Mouse (Mus musculus) heart, embryonic 10.5 days (tissue): ENCODE results near the gene Dhfr. TPM values are rescaled to one million over a fixed set of nuclear protein-coding genes. Genes with fewer than 3 reads are reported as not detected.
"Not testable (repeated sequence)": the region's sequence is repeated elsewhere in the genome, so short reads cannot be mapped to it uniquely, and the experiment has no call there.

Experiments used
- DNase-seq: peaks from one replicate; pipeline ENCODE4 v3.0.0-alpha.2; 2017; ENCODE audit warnings: low spot score
- H3K27ac ChIP-seq: fragments of 300-500 bp; sonication (generic); 2 replicates; pipeline ENCODE4 v1.5.1; 2016; ENCODE audit warnings: mild to moderate bottlenecking
- H3K27me3 ChIP-seq: fragments of 300-500 bp; sonication (generic); 2 replicates; pipeline ENCODE4 v1.6.1; 2016; ENCODE audit warnings: mild to moderate bottlenecking; ENCODE audit not compliant: poor library complexity, insufficient read depth, severe bottlenecking
- H3K36me3 ChIP-seq: fragments of 300-500 bp; sonication (generic); 2 replicates; pipeline ENCODE4 v1.6.1; 2016; ENCODE audit warnings: mild to moderate bottlenecking, moderate library complexity
- H3K4me1 ChIP-seq: fragments of 300-500 bp; sonication (generic); 2 replicates; pipeline ENCODE4 v1.6.1; 2016; ENCODE audit warnings: mild to moderate bottlenecking
- H3K4me3 ChIP-seq: fragments of 300-500 bp; sonication (generic); 2 replicates; pipeline ENCODE4 v1.5.1; 2016; ENCODE audit warnings: mild to moderate bottlenecking, moderate library complexity
- H3K9me3 ChIP-seq: fragments of 300-500 bp; sonication (generic); 2 replicates; pipeline ENCODE4 v1.6.1; 2016; ENCODE audit warnings: mild to moderate bottlenecking, moderate library complexity
- WGBS: fragments of 180-500 bp; shearing (Covaris S2); methylation state at CpG from one replicate; pipeline ENCODE4 v1.1.7; 2016; 5-methylcytosine and 5-hydroxymethylcytosine counted together
- polyA plus RNA-seq: library from polyadenylated mRNA; unstranded; fragments of >200 nt; fragmentation: Nextera tagmentation; extraction: Ambion mirVana; gene quantifications from 2 replicates; pipeline ENCODE4 v1.2.1, GENCODE M21; 2016

The Dhfr gene
- polyA plus RNA-seq, 1 experiment from 2014 or later, result 20.4 TPM

GRCm38 (mm10) chr13:92346338-92346737 lies 8.2 kb upstream of the Dhfr start:
- WGBS, result 90% methylated on average over 5 of the region's 5 CpGs

GRCm38 (mm10) chr13:92351100-92351499 lies 3.4 kb upstream of the Dhfr start:
- Histone ChIP-seq H3K36me3 (peaks cover 33% of the 10 kb centered on the region), H3K27me3 (no peaks in the 10 kb centered on the region), H3K4me3 (no peak overlapping the region), H3K27ac (no peak overlapping the region), H3K4me1 (peaks cover 13% of the 10 kb centered on the region; the same call in 1 of the 2 replicates), H3K9me3 (no peaks in the 10 kb centered on the region)
- no peak for DNase-seq
- whole genome bisulfite sequencing, result 94% methylated on average over 6 of the region's 6 CpGs

More at GRCm38 (mm10) chr13:92346338-92346737, 8.2 kb upstream of the Dhfr start:
- no peaks in the 10 kb centered on the region for H3K9me3 ChIP-seq
- DNase-seq, result no peak
- no peaks in the 10 kb centered on the region for H3K27me3 ChIP-seq
- H3K4me1 ChIP-seq, result no peaks in the 10 kb centered on the region
- no peak overlapping the region for H3K4me3 ChIP-seq
- H3K27ac ChIP-seq, result no peak overlapping the region
- H3K36me3 ChIP-seq, result peaks cover 66% of the 10 kb centered on the region

- no peaks in the 10 kb centered on the region for H3K27me3 ChIP-seq
- H3K27ac ChIP-seq, result peak overlapping the region; percentile 96
- DNase-seq, result no peak
- 28% methylated on average over 4 of the region's 4 CpGs for WGBS
- H3K4me3 ChIP-seq, result peak overlapping the region; percentile 81
- no peaks in the 10 kb centered on the region for H3K9me3 ChIP-seq
- H3K4me1 ChIP-seq, result peaks cover 19% of the 10 kb centered on the region; the same call in 1 of the 2 replicates
- peaks cover 21% of the 10 kb centered on the region for H3K36me3 ChIP-seq
Observed at GRCm38 (mm10) chr13:92353956-92354355, 570 bp upstream of the Dhfr start.

GRCm38 (mm10) chr13:92355272-92355643 lies 732 bp downstream of the Dhfr start:
- H3K27ac ChIP-seq, result peak overlapping the region; percentile 96
- WGBS, result under 1% methylated on average over 24 of the region's 24 CpGs

GRCm38 (mm10) chr13:92356376-92356775 lies 1.9 kb downstream of the Dhfr start:
- Histone ChIP-seq H3K27ac (no peak overlapping the region), H3K36me3 (peaks cover 31% of the 10 kb centered on the region), H3K27me3 (no peaks in the 10 kb centered on the region), H3K4me1 (peaks cover 19% of the 10 kb centered on the region; the same call in 1 of the 2 replicates), H3K9me3 (no peaks in the 10 kb centered on the region), H3K4me3 (peak overlapping the region; percentile 81)
- DNase-seq, result no peak
- 80% methylated on average over 7 of the region's 7 CpGs for WGBS

More at GRCm38 (mm10) chr13:92355272-92355643, 732 bp downstream of the Dhfr start:
- H3K36me3 ChIP-seq, result peaks cover 27% of the 10 kb centered on the region
- no peaks in the 10 kb centered on the region for H3K27me3 ChIP-seq
- H3K9me3 ChIP-seq, result no peaks in the 10 kb centered on the region
- H3K4me1 ChIP-seq, result peaks cover 19% of the 10 kb centered on the region; the same call in 1 of the 2 replicates
- H3K4me3 ChIP-seq, result peak overlapping the region; percentile 81
- DNase-seq, result no peak

GRCm38 (mm10) chr13:92357644-92358043 lies 3.1 kb downstream of the Dhfr start:
- Histone ChIP-seq H3K4me3 (no peak overlapping the region), H3K4me1 (peaks cover 19% of the 10 kb centered on the region; the same call in 1 of the 2 replicates), H3K9me3 (no peaks in the 10 kb centered on the region), H3K27ac (no peak overlapping the region), H3K27me3 (no peaks in the 10 kb centered on the region), H3K36me3 (peaks cover 39% of the 10 kb centered on the region)
- DNase-seq, result no peak
- 55% methylated on average over 2 of the region's 2 CpGs for WGBS

GRCm38 (mm10) chr13:92361609-92362008 lies 7.1 kb downstream of the Dhfr start:
- no peak for DNase-seq
- Histone ChIP-seq H3K36me3 (peaks cover 58% of the 10 kb centered on the region), H3K4me3 (no peak overlapping the region), H3K9me3 (no peaks in the 10 kb centered on the region), H3K4me1 (peaks cover 1% of the 10 kb centered on the region; the same call in 1 of the 2 replicates), H3K27ac (no peak overlapping the region), H3K27me3 (no peaks in the 10 kb centered on the region)
- WGBS, result 37% methylated on average over 2 of the region's 2 CpGs

- WGBS, result 87% methylated on average over 4 of the region's 4 CpGs
- no peaks in the 10 kb centered on the region for H3K27me3 ChIP-seq
- peaks cover 71% of the 10 kb centered on the region for H3K36me3 ChIP-seq
- H3K4me1 ChIP-seq, result no peaks in the 10 kb centered on the region
- H3K4me3 ChIP-seq, result no peak overlapping the region
- H3K27ac ChIP-seq, result no peak overlapping the region
- H3K9me3 ChIP-seq, result no peaks in the 10 kb centered on the region
- DNase-seq, result no peak
Observed at GRCm38 (mm10) chr13:92365312-92365711, 10.8 kb downstream of the Dhfr start.

- no peaks in the 10 kb centered on the region for H3K4me1 ChIP-seq
- no peaks in the 10 kb centered on the region for H3K9me3 ChIP-seq
- H3K27ac ChIP-seq, result no peak overlapping the region
- DNase-seq, result no peak
- no peaks in the 10 kb centered on the region for H3K27me3 ChIP-seq
- H3K4me3 ChIP-seq, result no peak overlapping the region
- peaks cover 46% of the 10 kb centered on the region for H3K36me3 ChIP-seq
- 87% methylated on average over 3 of the region's 3 CpGs for WGBS
Observed at GRCm38 (mm10) chr13:92370811-92371210, 16.3 kb downstream of the Dhfr start.

GRCm38 (mm10) chr13:92371466-92371865 lies 16.9 kb downstream of the Dhfr start:
- peaks cover 43% of the 10 kb centered on the region for H3K36me3 ChIP-seq
- not testable (repeated sequence) for H3K27me3 ChIP-seq, H3K9me3 ChIP-seq, H3K4me1 ChIP-seq, H3K27ac ChIP-seq, DNase-seq, H3K4me3 ChIP-seq
- 96% methylated on average over 6 of the region's 6 CpGs for WGBS

GRCm38 (mm10) chr13:92387367-92387766 lies 32.8 kb downstream of the Dhfr start:
- Histone ChIP-seq H3K36me3 (peaks cover 14% of the 10 kb centered on the region; the same call in 1 of the 2 replicates), H3K27ac (no peak overlapping the region)
- 66% methylated on average over 3 of the region's 3 CpGs for WGBS

GRCm38 (mm10) chr13:92393047-92393661 lies 38.6 kb downstream of the Dhfr start:
- Histone ChIP-seq H3K4me3 (no peak overlapping the region), H3K9me3 (no peaks in the 10 kb centered on the region), H3K36me3 (no peaks in the 10 kb centered on the region), H3K4me1 (no peaks in the 10 kb centered on the region), H3K27me3 (no peaks in the 10 kb centered on the region), H3K27ac (no peak overlapping the region)
- 79% methylated on average over 12 of the region's 12 CpGs for WGBS
- DNase-seq, result no peak

More at GRCm38 (mm10) chr13:92387367-92387766, 32.8 kb downstream of the Dhfr start:
- H3K4me3 ChIP-seq, result no peak overlapping the region
- no peaks in the 10 kb centered on the region for H3K27me3 ChIP-seq
- H3K4me1 ChIP-seq, result no peaks in the 10 kb centered on the region
- no peaks in the 10 kb centered on the region for H3K9me3 ChIP-seq
- DNase-seq, result no peak

GRCm38 (mm10) chr13:92398491-92399384 lies 44.2 kb downstream of the Dhfr start:
- WGBS, result 74% methylated on average over 11 of the region's 11 CpGs
- Histone ChIP-seq H3K36me3 (no peaks in the 10 kb centered on the region), H3K27ac (no peak overlapping the region), H3K4me3 (no peak overlapping the region), H3K4me1 (0 out of 2 replicates have a peak, but pooled peaks cover 4% of the 10 kb centered on the region), H3K27me3 (no peaks in the 10 kb centered on the region), H3K9me3 (no peaks in the 10 kb centered on the region)
- no peak for DNase-seq
